Mouse (Mus musculus): ENCODE data around the gene Eva1c. TPM values are rescaled to one million over a fixed set of nuclear protein-coding genes. Genes with fewer than 3 reads are reported as not detected.
A peak's percentile ranks its signal among the peaks of the same experiment; 100 is the strongest.

Eva1c gene
- polyA plus RNA-seq, 1 experiment from 2014 or later = 2.5 TPM

DNA sequence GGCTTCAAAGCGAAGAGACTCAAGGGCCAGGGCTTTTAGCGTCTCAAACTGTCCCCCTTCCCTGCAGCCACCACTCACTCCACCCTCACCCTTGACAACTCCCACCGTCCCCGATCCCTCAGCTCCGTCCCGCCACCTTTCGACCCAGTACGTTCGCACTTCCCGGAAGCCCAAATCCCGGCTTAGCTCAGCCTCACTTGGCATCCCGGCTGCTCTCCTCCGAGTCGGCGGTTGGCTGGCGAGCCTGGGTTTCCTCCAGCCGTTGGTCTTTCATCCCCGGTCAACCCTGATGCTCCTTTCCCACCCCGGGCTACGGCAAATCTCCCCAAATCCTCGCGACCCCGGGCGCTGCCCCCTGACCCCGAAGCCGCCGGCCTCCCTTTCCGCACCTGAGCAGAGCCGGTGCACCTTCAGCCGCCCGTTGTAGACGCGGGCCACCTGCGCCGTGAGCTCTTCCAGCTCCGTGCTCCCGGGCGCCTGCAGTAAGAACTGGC is 107.7 kb downstream of the Eva1c start:
- peak; percentile 54 for ATAC-seq (ENCODE audit: low FRiP score)
- H3K4me2 ChIP-seq = peak overlapping the region; percentile 83
- WGBS = under 1% methylated on average over 38 of the region's 38 CpGs

DNA sequence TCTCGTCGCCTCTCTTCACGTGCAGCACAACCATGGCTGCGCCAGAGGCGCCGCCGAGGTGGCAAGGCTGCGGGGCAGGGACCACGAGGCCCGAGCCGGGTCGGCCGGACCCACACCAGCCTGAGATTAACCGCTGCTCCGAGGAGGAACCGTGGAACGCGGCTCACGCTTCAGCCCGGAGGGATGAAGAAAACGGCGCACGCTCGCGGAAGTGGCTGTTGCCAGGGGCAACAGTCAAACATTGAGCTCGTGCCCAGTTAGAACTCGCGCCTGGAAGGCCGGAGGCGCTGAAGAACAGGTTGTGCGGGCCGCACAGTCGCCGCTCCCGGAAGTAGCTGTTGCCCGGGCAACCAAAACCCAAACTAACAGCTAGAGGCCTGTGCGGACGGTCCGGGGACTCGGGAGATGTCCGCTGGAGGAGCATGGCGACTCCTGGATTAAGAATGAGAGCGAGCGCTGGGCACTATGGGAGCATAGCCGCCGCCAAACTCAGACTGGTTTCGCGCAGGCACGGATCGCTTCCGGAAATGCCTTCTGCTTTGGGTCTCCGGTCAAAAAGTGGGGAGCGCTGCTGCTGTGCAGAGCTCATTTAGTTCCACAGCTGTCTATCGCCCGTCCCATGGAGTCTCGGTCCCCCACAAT is 108.3 kb downstream of the Eva1c start, which contains the start of gene Cfap298:
Cfap298 (minus strand) TSS at position 428 of the 642 bp plus-strand sequence.
- no peaks in the 10 kb centered on the region for H3K27me3 ChIP-seq
- no peaks in the 10 kb centered on the region for H3K9me3 ChIP-seq
- under 1% methylated on average over 56 of the region's 56 CpGs for WGBS
- peak within 1 kb of the TSS; percentile 88 for H3K4me3 ChIP-seq
- peak; percentile 98 for ATAC-seq (ENCODE audit: low FRiP score)
- H3K27ac ChIP-seq = peak within 1 kb of the TSS; percentile 92
- peak within 1 kb of the TSS; percentile 90 for H3K9ac ChIP-seq
- H3K36me3 ChIP-seq = peaks cover 24% of the 10 kb centered on the region
- peaks cover 17% of the 10 kb centered on the region for H3K4me1 ChIP-seq (replicated peaks)
- peak within 1 kb of the TSS; percentile 83 for H3K4me2 ChIP-seq

More for the DNA sequence above, 107.7 kb downstream of the Eva1c start:
- H3K9me3 ChIP-seq = no peaks in the 10 kb centered on the region
- H3K27ac ChIP-seq = peak overlapping the region; percentile 92
- no peaks in the 10 kb centered on the region for H3K27me3 ChIP-seq
- H3K36me3 ChIP-seq = peaks cover 28% of the 10 kb centered on the region
- peak overlapping the region; percentile 88 for H3K4me3 ChIP-seq
- H3K9ac ChIP-seq = peak overlapping the region; percentile 90
- peaks cover 17% of the 10 kb centered on the region for H3K4me1 ChIP-seq (replicated peaks)

- Histone ChIP-seq H3K27me3 (no peaks in the 10 kb centered on the region), H3K9me3 (no peaks in the 10 kb centered on the region), H3K9ac (no peak overlapping the region), H3K27ac (no peak overlapping the region), H3K4me3 (no peak overlapping the region), H3K4me1 (replicated peaks) (no peaks in the 10 kb centered on the region), H3K4me2 (no peak overlapping the region), H3K36me3 (peaks cover 70% of the 10 kb centered on the region)
- no peak for ATAC-seq (ENCODE audit: low FRiP score)
- WGBS = over 99% methylated on average over 7 of the region's 7 CpGs
Observed at GRCm38 (mm10) chr16:90941246-90941645, 114.7 kb downstream of the Eva1c start.

DNA sequence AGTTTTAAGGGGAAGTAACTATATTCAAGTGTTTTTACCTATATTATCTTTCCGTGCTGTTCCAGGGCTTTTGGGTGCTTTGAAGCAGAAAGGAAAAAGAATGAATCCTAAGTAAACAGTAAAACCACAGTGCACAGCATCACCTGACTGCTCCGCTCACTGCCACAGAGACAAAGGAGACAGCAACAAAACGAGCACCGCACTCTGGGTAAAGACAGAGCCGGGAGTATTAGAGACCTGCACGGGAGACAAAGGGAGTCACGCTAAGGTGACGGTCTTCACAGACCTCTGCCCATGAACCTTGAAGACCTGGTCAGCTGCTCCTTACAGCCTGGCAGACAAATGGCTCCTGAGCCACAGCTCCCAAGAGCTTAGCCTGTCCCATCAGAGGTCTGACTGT is 120.5 kb downstream of the Eva1c start:
- Histone ChIP-seq H3K4me2 (no peak overlapping the region), H3K9me3 (no peaks in the 10 kb centered on the region), H3K4me3 (no peak overlapping the region), H3K36me3 (peaks cover 78% of the 10 kb centered on the region), H3K27me3 (no peaks in the 10 kb centered on the region), H3K9ac (no peak overlapping the region), H3K27ac (no peak overlapping the region), H3K4me1 (replicated peaks) (no peaks in the 10 kb centered on the region)
- no peak for ATAC-seq (ENCODE audit: low FRiP score)
- 84% methylated on average over 8 of the region's 8 CpGs for WGBS

- H3K27ac ChIP-seq = no peak overlapping the region
- no peak overlapping the region for H3K4me3 ChIP-seq
- peaks cover 70% of the 10 kb centered on the region for H3K36me3 ChIP-seq
- whole genome bisulfite sequencing = 63% methylated on average over 17 of the region's 17 CpGs
- H3K9me3 ChIP-seq = no peaks in the 10 kb centered on the region
- no peaks in the 10 kb centered on the region for H3K27me3 ChIP-seq
- no peak overlapping the region for H3K4me2 ChIP-seq
- no peaks in the 10 kb centered on the region for H3K4me1 ChIP-seq (replicated peaks)
- no peak overlapping the region for H3K9ac ChIP-seq
- ATAC-seq (ENCODE audit: low FRiP score) = no peak
Observed at GRCm38 (mm10) chr16:90950354-90950963, 123.9 kb downstream of the Eva1c start.

GRCm38 (mm10) chr16:90953147-90953546 is 126.6 kb downstream of the Eva1c start:
- Histone ChIP-seq H3K4me2 (no peak overlapping the region), H3K9ac (no peak overlapping the region), H3K4me1 (replicated peaks) (no peaks in the 10 kb centered on the region), H3K27me3 (no peaks in the 10 kb centered on the region), H3K36me3 (peaks cover 68% of the 10 kb centered on the region), H3K27ac (no peak overlapping the region), H3K4me3 (no peak overlapping the region), H3K9me3 (no peaks in the 10 kb centered on the region)
- 94% methylated on average over 9 of the region's 9 CpGs for WGBS
- no peak for ATAC-seq (ENCODE audit: low FRiP score)

DNA sequence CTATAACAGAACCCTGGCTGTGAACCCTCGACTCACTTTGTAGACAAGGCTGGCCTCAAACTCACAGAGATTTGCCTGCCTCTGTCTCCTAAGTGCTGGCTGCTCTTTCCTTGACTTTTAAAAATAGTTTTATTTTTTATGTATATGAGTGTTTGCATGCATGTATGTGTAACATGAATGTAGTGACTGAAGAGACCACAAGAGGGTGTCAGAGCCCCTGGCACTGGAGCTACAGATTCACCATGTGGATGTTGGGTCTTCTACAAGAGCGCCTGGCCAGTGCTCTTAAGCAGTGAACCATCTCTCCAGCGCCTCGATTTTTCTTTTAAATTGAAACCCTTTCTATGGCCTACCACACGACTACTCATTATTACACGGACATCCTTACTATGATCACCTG is 127.3 kb downstream of the Eva1c start:
- Histone ChIP-seq H3K4me2 (no peak overlapping the region), H3K4me3 (no peak overlapping the region), H3K36me3 (peaks cover 74% of the 10 kb centered on the region), H3K4me1 (replicated peaks) (no peaks in the 10 kb centered on the region), H3K9ac (no peak overlapping the region), H3K9me3 (no peaks in the 10 kb centered on the region), H3K27me3 (no peaks in the 10 kb centered on the region), H3K27ac (no peak overlapping the region)
- ATAC-seq (ENCODE audit: low FRiP score) = no peak
- WGBS = 95% methylated on average over 6 of the region's 6 CpGs

Small RNA genes within 50 kb of the gene (microRNA-seq; reads per million reads assigned to microRNA genes)
- gene Gm22933 = not detected

Other genes with a start within 250 kb of the Eva1c start
- 28.2 and 30.2 TPM in 2 replicates for gene Mis18a, start 99.3 kb upstream of the Eva1c start, polyA plus RNA-seq (2015; fragmentation: Nextera tagmentation; extraction: Ambion mirVana)
- not detected in 2 replicates for gene Mrap, start 88.5 kb upstream of the Eva1c start, polyA plus RNA-seq (2015; fragmentation: Nextera tagmentation; extraction: Ambion mirVana)
- 8.1 and 9.6 TPM in 2 replicates for gene Urb1, start 16.3 kb upstream of the Eva1c start, polyA plus RNA-seq (2015; fragmentation: Nextera tagmentation; extraction: Ambion mirVana)
- gene Cfap298, start 108.4 kb downstream of the Eva1c start, polyA plus RNA-seq (2015; fragmentation: Nextera tagmentation; extraction: Ambion mirVana) = 47.4 and 57.4 TPM in 2 replicates
- 40.5 and 41.4 TPM in 2 replicates for gene Synj1, start 184.6 kb downstream of the Eva1c start, polyA plus RNA-seq (2015; fragmentation: Nextera tagmentation; extraction: Ambion mirVana)
- 77.1 and 79.7 TPM in 2 replicates for gene Paxbp1, start 217.8 kb downstream of the Eva1c start, polyA plus RNA-seq (2015; fragmentation: Nextera tagmentation; extraction: Ambion mirVana)

Measured in hindbrain, embryonic 13.5 days (tissue).